ENCODE assay signal across 7 mouse cellular contexts in the genomic region with DNA sequence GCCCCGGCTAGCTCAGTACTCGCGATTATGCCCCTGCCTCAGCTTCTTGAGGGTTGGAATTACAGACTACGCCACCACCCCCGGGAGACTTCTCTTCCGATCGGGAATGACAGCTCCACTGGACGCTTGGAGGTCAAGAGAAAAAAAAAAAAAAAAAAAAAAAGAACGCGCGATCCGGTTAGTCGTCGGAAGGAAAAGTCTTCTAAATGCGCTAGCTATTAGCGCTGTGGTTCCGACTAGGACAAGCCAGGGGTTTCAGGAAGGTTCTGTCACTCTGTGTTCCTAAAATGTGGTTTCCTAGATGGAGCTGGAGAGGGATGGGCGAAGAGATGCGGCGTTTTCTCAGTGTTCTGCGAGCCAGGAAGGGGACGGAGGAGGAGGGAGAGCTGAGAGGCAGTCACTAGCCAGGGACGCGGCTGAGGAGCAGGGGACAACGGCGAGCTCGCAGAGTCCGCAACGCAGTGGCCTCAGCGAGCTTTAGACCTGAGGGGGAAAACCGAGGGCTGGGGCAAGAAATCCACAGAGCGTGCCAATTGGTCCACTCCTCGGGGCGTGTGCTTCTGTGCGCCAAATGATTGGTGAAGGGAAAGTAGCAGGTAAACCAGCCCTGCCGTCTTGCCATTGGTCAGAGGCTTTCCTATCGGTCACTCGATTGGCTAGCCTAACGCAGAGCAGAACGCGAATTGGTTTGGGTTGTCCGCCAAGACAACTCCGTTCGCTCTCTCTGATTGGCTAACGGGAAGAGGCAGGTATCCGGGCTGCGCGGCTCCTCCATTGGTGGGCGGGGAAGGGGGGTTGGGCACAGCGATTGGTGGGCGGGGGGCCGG. TPM values are rescaled to one million over a fixed set of nuclear protein-coding genes. Genes with fewer than 3 reads are reported as not detected.
DNase-seq lines count a peak whose midpoint lies in the region; ATAC-seq lines count a peak whose summit lies in the region.

A gene (plus strand): TSS at position 822 of the 827 bp plus-strand sequence.

- peak; percentile 98 for DNase-seq in adrenal gland, adult 8-10 months
- DNase-seq in embryo, embryonic 11.5 days (ENCODE audit: low read depth, low spot score), result peak; percentile 94
- peak; percentile 86 to 94 for DNase-seq in gastrocnemius, postnatal 36 days
- DNase-seq in left cerebral cortex, postnatal 25 days (ENCODE audit: low spot score in 2 of 2), result peak; percentile 95 to 99
- DNase-seq in midbrain, embryonic 10.5 days (ENCODE audit: low spot score), result peak; percentile 99
- peak; percentile 94 for DNase-seq in right cerebral cortex, postnatal 4 days

- H3K27me3 ChIP-seq in intestine, embryonic 15.5 days (replicated peaks), result peaks cover 12% of the 10 kb centered on the region
- H3K27me3 ChIP-seq in midbrain, embryonic 10.5 days (ENCODE audit: low read depth, poor library complexity, severe bottlenecking), result peaks cover 78% of the 10 kb centered on the region

- H3K9me3 ChIP-seq in intestine, embryonic 15.5 days, result no peaks in the 10 kb centered on the region
- no peaks in the 10 kb centered on the region for H3K9me3 ChIP-seq in midbrain, embryonic 10.5 days (replicated peaks)

- H3K36me3 ChIP-seq in intestine, embryonic 15.5 days, result no peaks in the 10 kb centered on the region
- no peaks in the 10 kb centered on the region for H3K36me3 ChIP-seq in midbrain, embryonic 10.5 days

- peak within 1 kb of the TSS; percentile 89 for H3K4me2 ChIP-seq in intestine, embryonic 15.5 days (replicated peaks)

- H3K4me3 ChIP-seq in intestine, embryonic 15.5 days (replicated peaks), result peak within 1 kb of the TSS; percentile 85
- peak within 1 kb of the TSS; percentile 88 for H3K4me3 ChIP-seq in midbrain, embryonic 10.5 days

- under 1% methylated on average over 52 of the region's 52 CpGs for WGBS in intestine, embryonic 15.5 days
- WGBS in midbrain, embryonic 10.5 days, result under 1% methylated on average over 52 of the region's 52 CpGs

- ATAC-seq in intestine, embryonic 15.5 days, result peak; percentile 98

- intact Hi-C loops in gastrocnemius, postnatal 36 days (cut with DNase I), result loop anchor here (1.0 to 5.0 kb wide), 2 partner anchors 9 to 35 kb away; no protein-coding TSS in a partner anchor
- intact Hi-C loops in left cerebral cortex, postnatal 25 days (cut with DNase I), result loop anchor here (2.0 to 5.0 kb wide), 3 partner anchors 42 to 100 kb away; no protein-coding TSS in a partner anchor

- peaks cover 12% of the 10 kb centered on the region; the same call in 1 of the 2 replicates for H3K4me1 ChIP-seq in intestine, embryonic 15.5 days (replicated peaks)
- peaks cover 18% of the 10 kb centered on the region for H3K4me1 ChIP-seq in midbrain, embryonic 10.5 days

- H3K9ac ChIP-seq in intestine, embryonic 15.5 days, result peak within 1 kb of the TSS; percentile 66

- H3K27ac ChIP-seq in intestine, embryonic 15.5 days, result peak within 1 kb of the TSS; percentile 72
- H3K27ac ChIP-seq in midbrain, embryonic 10.5 days (replicated peaks), result peak within 1 kb of the TSS; percentile 82

RNA-seq across cellular contexts. Expression of the gene that starts here (rescaled TPM):
- total RNA-seq in adrenal gland, adult 8-10 months (2022), result 10 to 100 TPM in 3 of 4 experiments, 1 to 10 TPM in 1; 9.9 to 16.1 (median 11.2) TPM
- 10 to 100 TPM; 10.6 to 12.1 TPM for total RNA-seq in gastrocnemius, postnatal 36 days (2021)
- 8.4 and 8.5 TPM in 2 replicates for polyA plus RNA-seq in intestine, embryonic 15.5 days (2015; fragmentation: Nextera tagmentation; extraction: Ambion mirVana)
- total RNA-seq in left cerebral cortex, postnatal 25 days (2021), result 10 to 100 TPM; 38.1 to 48.8 TPM
- 6.6 and 7.0 TPM in 2 replicates for polyA plus RNA-seq in midbrain, embryonic 10.5 days (2016; fragmentation: Nextera tagmentation; extraction: Ambion mirVana)

Comparison
In these comparisons a context has a peak if more than half of its experiments do, and no peak if none do; other contexts are left out.
1. Peak in every context shown above with its lines: DNase-seq, ATAC-seq, H3K4me3 ChIP-seq and H3K27ac ChIP-seq.